Mouse (Mus musculus) thymus, postnatal 0 days (tissue): ENCODE data around the gene Anapc5. TPM values are rescaled to one million over a fixed set of nuclear protein-coding genes. Genes with fewer than 3 reads are reported as not detected.

ENCODE experiments used
- DNase-seq: peaks from one replicate; pipeline ENCODE4 v3.0.0-alpha.2; 2015; ENCODE audit warnings: low spot score
- polyA plus RNA-seq: library from polyadenylated mRNA; unstranded; fragments of >200 nt; fragmentation: Nextera tagmentation; extraction: Ambion mirVana; gene quantifications from 2 replicates; pipeline ENCODE4 v1.2.1, GENCODE M21; 2015

Gene Anapc5
- polyA plus RNA-seq, 1 experiment from 2014 or later, result 446 TPM

- no peak for DNase-seq
Measured at GRCm38 (mm10) chr5:122799379-122800344, 21.5 kb downstream of the Anapc5 start.

GRCm38 (mm10) chr5:122798557-122799378 lies 22.4 kb downstream of the Anapc5 start:
- DNase-seq, result no peak

DNA sequence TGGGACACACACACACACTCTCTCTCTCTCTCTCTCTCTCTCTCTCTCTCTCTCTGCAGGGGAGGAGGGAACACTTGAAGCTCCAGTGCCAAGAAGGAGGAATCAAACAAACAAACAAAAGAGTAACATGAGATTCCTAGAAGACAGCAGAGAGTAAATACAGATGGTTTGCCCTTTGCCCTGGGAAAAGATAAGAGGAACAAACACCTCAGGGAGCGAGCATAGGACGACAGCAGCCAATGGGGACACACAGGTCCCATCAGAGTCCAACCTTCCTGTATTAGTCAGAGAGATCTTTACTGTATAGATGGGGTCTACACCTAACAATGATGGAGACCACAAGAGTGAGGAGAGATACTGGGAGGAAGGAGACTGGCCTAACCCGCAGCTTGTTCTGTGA lies 23.3 kb downstream of the Anapc5 start:
- no peak for DNase-seq

- DNase-seq, result no peak
Measured at GRCm38 (mm10) chr5:122788696-122789095, 32.4 kb downstream of the Anapc5 start.

DNA sequence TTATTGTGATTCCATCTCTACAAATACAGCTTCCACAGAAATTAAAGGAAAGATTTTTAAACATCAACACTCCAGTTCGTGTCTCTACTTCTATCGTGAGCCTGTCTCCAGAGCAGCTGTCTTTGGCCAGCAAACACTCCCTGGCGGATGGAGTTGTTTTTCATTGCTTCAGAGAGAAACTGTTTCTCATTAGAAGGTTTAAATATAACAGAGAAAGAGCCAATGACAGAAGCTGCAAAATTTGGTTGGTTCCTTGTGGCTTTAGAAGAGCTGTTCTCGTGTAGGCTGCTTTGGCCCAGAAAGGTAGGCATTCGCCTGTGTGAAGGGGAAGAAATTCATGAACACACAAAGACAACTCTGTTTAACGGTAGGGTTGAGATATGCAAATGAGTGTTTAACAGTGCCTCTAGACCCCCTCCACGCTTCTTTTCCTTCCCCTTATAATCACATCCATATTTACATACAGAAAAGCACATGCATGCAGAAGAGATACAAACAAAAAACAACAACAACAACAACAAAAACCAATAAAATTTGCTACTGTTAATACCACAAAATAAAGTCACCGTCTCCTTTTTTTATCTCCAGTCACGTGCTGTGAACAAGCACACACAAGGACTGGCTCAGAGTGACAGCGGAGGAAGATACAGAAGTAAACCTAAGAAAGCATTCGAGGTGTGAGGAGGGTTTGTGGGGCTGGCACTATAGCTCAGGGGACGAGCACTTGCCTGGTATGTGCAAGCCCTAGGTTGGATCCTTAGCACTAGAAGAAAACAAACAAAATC lies 34.9 kb downstream of the Anapc5 start:
- no peak for DNase-seq

DNA sequence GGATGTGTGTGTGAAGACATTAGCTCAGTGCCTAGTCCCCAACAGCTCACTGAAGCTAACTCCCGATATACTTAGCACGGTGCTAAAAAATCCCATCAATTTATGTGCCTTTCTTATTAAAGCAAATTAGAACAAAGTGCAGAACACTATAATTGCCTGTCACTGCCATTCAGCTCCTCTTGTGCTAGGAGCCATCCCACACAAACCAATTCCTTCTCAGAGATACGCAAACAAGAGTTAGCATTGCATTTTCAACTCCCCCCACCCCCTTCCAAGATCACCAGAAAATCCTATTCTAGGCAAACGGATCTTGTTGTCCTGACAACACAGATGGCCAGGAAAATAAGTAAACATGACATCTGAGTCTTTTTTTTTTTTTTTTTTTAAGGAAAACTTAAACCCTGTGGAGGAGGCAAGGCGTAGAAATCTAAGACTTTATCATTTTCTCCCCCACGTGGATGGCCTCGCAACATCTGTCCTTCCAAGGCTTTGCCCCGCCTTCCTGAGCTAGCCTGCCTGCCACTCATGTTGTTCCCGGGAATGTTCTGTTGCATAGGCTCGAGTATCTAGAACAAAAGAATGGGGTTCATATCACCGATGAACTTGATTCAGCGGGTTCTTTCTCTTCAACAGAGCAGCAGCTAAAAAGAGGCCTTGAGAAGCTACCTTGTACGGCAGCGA lies 37.3 kb downstream of the Anapc5 start:
- no peak for DNase-seq

- DNase-seq, result no peak
Measured at GRCm38 (mm10) chr5:122782066-122782465, 39.1 kb downstream of the Anapc5 start.

GRCm38 (mm10) chr5:122780791-122781432 lies 40.2 kb downstream of the Anapc5 start:
- no peak for DNase-seq

DNA sequence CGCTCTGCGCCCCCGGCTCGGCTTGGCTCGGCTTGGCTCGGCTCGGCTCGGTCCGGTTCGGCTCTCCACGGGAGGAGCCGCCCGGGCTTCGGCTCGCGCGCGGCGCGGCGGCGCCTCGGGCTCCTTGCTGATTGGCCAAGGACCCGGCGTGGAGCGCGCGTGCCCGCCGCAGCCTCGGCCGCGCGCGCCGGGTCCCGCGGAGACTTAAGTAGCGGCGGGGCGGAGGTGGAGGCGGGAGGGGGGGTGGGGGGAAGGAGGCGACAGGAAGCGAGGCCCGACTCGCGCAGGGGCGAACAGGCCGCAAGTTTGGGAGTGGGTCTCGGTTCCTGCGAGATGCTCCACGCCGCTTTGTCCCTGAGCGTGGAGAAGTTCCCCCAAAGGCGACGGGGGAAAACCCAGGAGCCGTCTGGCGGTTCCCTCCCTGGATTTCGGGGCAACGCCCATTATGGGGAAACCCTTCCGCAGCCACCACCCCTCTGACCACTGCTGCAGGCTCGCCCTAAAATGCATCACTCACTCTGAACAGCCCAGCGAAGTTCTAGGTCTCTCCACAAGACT lies 41.8 kb downstream of the Anapc5 start, which contains the start of gene Camkk2:
TSS of gene Camkk2 (minus strand) at position 133 of the 558 bp plus-strand sequence.
- DNase-seq, result peak; percentile 93

DNA sequence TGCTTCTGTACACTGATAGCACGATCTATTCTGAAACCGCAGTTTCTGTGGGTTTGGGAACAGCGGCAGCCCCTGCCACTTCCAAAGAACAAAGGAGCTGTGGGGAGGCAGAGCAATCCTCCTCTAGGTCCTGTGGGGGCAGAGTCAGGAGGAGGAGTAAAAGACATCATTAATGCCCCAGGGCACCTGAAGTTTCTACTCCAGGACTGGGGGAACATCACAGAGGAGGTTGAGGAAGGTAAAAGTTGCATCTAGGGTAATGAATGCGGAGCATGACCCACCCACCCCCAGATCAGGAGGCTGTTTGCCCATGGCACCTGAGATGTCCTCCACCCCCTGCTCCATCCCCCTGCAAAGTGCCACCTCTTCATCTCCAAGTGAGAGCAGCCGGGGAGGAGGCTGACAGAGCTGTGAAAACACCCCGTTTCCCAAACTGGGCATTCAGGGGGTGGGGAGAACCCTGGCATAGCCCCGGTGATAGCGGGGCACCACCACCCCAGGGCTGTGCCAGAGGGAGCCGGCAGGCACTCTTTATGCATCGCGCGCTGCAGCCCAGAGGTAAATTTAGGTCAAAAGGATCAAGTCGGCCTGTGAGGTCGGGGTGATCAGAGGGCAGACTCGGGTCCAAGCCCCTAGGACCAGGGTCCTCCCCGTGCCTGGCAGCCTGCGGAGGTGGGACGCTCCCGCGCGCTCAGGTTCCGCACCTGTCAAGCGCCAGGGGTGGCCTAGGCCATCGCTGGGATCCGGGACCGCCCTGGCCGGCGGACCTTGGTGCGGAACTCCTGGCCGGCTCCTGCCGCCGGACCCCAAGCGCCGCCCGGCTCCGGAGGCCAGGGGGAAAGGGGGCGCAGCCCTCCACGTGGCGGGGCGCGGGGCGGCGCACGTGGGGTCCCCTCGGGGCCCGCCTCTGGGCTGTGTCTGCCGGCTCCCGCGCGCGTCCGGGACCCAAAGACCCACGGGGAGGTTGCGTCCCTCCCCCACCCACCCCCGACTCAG lies 42.6 kb downstream of the Anapc5 start:
- peak; percentile 36 for DNase-seq

DNA sequence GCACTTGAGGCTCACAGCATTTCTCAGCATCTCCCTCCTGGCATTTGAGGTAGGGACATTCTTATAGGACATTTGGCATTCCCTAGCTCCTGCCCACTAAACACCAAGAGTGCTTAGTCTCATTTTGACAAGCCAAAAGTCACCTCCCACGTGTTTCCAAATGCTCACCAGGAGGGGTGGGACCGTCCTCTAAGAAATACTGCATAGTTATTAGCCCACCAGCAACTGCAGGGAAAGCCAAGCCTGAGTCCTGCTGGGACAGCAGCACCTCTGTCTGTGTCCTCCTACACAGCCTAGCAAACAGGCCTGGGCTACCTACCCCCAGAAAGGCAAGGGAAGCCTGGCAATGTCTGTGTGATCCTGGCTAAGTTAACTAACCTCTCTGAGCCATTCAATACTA lies 43.8 kb downstream of the Anapc5 start:
- DNase-seq, result no peak

DNA sequence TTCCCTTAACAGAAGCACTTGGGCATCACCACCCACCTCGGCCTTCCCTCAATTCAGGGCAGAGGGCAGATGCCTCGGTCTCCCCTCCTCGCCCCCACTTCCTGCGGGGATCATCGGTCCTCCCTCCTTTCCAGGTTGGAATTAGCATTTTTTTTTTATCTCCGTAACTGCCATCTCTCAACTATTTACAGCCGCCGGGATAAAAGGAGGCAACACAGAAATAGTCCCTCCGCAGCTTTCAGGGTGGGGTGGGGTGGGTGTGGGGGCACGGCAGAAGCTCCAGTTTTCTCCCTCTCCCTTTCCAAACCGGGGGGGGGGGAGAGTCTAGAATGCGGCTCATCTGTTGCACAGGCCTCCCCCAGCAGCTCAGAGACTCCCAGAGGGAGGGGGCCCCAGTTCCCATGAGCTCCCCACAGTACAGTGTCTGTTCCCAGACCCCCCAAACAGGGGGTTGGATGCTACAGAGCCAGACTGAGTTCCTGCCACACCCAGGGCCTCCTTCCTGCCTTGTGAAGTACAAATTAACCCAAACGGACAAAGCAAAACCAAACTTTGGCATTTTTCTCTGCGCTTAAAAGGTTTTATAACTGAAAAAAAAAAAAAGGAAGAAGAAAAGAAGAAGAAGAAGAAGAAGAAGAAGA lies 45.4 kb downstream of the Anapc5 start:
- DNase-seq, result no peak

DNA sequence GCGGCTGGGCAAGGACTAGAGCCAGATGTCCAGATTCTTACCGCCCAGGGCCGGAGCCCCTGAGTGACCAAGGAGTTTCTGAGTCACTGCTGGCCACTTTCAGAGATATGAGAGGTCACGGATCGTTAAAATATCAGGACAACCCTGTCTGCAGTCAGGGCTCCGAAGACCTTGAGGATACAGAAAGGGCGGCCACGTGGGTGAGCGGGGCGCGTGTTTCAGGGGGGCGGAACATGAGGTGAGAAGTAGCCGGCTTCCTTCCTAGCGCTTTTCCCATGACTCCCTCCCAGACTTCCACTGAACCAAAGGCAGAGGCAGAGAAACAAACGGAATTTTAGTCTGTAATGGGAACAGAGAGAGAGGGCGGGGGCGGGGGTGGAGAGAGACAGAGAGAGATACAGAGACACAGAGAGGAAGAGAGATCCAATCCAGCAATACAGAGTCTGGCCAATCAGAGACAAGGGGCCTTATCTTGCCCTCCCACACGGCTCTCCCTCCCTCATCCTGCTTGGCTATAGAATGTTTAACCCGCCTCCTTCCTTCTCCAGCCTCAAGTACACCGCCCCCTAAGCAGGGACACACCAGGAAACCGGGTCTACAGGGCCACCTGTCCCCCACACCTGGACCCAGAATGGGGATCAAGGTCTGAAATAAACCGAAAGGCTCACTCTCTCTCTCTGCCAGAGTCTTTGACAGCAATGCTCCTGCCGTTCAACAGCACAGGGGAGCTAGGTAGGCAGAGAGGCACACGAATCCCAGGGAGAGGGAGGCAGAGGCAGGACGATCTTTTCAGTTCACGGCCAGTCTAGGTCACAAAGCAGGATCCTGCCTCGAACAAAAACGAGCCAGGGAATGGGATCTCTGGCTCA lies 46.2 kb downstream of the Anapc5 start:
- no peak for DNase-seq

DNA sequence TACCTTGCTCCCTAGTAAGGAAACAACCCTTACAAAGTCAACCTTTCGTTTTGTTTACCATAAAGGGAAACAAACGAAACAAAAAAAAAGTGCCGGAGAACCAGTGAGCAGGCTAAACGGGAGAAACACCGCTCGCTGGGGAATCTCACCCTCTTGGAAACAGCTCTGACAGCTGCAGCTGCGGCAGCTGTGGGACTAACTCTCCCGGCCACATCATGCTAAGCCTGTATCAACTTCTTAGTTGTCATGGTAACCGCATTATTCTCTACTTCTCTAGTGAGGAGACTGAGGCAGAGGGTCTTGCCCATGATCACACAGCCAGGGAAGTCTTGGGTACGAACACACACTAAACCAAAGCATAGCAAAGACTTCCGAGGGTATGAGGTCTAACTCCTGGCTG lies 47.4 kb downstream of the Anapc5 start:
- DNase-seq, result no peak

DNA sequence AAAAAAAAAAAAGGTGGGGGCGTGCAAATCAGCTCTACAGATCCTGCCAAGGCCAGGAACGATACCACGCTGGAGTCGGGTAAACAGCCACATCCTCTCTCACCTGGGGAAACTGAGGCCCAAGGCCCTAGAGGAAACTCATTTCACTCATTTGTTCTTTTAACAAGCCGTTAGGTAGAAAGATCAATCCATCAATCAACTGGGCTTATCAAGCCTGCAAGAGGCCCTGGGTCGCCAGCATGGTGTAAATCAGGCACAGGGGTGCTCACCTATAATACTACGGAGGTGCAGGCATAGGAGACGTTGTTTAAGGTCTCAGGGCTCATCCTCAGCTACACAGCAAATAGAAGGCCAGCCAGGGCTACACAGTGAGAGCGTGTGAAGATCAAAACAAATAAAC lies 49.7 kb downstream of the Anapc5 start:
- no peak for DNase-seq

DNA sequence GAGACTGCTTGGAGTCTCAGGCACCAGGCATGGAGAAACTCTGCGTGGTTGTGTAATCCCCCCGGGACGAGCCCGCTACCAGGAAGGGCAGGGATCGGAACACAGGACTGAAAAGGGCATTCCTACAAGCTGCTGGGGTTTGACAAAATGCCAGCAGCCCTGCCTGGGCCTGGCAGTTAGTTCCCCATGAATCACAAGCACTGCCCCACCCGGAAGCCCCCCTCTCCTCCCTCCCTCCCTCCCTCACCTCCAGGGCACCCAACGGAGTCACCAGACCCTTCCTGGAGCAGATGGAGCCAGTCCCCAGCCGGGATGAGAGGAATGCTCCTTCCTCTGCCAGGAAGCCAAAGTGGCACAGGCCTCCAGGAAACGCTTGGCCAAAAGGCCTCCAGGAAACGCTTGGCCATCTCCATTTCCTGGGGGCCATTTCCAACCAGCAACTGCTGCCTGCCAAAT lies 50.3 kb downstream of the Anapc5 start:
- DNase-seq, result peak; percentile 37

GRCm38 (mm10) chr5:122770304-122770703 lies 50.8 kb downstream of the Anapc5 start:
- no peak for DNase-seq
